Mouse (Mus musculus): ENCODE measurements at regions not wholly inside any gene's neighbourhood (a gene's known extent, or its start where the extent isn't known, plus 50 kb on each side); places are given as distances from the start of the nearest gene placed in this dataset.

GRCm38 (mm10) chr2:75442632-75443031 lies 216.4 kb upstream of the Hnrnpa3 start:
- DNase-seq (ENCODE audit: low read depth in 1 of 2, low spot score in 2 of 2): no peak

DNA sequence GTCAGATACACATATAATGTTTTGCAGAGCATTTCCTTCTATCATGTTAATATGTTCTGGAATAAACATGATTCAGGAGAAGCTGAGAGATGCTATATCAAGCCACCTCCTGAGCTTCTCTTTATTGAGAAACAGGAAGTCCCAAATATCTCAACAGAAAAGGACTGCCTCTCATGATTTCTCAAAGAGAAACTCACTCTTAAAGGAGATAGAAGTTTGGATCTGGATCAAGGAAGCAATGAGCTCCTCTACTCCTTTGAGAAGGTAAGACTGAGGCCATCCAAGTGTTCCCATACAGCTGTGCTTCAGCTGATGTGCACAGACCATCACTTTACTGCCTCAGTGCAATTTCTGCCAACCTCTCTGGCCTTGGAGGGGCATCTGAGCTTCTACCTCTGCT lies 213.9 kb upstream of the Hnrnpa3 start:
- no peak for DNase-seq (ENCODE audit: low read depth in 1 of 2, low spot score in 2 of 2)

DNA sequence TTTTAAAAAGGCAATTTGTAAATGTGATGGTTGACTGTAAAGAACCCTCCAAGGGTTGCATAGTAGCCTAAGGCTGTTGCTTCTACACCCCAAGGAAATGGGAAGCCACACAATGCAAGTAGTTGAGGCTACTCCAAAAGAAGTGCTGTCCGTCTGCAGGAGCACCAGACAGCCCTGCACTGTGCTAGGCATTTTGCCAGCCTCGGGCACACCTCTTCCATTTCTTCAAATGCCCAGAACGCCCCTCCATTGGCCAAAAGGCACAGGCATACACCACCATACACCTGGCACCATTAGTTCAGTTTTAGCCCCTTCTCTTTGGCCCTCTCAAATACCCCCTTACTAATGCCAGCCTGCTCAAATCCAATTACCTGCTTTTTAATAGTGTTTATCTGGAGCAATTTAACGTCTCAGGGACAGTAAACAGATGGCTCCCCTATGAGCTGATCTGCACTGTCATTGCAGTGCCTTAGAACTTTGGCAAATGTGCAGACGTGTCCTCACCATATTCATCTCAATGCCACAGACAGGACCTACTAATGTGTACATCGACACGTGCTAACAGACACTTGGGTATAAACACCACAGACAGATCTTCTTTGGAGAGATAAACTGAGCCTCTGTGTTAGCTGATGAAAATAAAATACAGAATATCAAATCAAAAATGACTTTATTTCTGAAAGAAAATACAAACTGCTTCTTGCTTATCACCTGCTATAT lies 211.9 kb upstream of the Hnrnpa3 start:
- DNase-seq (ENCODE audit: low read depth in 1 of 2, low spot score in 2 of 2): no peak

DNA sequence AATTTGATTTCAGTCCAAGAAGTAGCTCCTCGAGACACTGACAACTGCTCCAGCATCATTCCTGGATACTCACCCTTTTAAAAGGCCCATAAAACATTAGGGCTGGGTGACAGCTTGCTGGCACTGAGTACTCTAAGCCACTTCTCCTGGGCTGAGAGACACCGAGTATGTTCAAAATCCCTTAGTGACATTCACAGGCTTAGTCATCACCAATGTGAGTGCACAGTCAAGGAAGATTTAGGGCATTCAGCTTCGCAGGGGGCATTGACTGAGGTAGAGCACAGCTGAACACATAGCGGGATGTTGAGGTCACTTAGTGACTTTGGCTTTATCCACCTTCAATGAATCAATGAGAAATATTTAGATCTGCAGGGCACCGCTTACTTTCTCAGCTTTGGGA lies 210.8 kb upstream of the Hnrnpa3 start:
- no peak for DNase-seq (ENCODE audit: low read depth in 1 of 2, low spot score in 2 of 2)

- no peak for DNase-seq (ENCODE audit: low read depth in 1 of 2, low spot score in 2 of 2)
These were observed 207.2 kb upstream of the Hnrnpa3 start for GRCm38 (mm10) chr2:75451846-75452267.

- no peak for DNase-seq (ENCODE audit: low read depth in 1 of 2, low spot score in 2 of 2)
These were observed 206.6 kb upstream of the Hnrnpa3 start for GRCm38 (mm10) chr2:75452274-75453148.

DNA sequence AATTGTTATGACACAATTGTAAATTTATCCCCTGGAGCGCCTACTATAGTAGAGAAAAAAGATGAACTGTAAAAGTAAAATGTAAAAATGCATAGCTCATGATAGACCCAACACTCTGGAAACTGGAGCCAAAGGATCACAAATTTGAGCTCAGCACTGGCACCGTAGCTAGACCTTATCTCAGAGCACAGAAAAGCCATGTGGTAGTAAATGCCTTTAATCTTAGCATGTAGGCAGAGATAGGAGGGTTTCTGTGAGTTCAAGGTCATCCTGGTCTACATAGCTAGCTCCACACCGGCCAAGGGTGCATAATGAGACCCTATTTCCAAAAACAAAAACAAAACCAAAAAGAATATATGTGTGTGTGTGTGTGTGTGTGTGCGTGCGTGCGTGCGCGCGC lies 203.6 kb upstream of the Hnrnpa3 start:
- DNase-seq (ENCODE audit: low read depth in 1 of 2, low spot score in 2 of 2): no peak

DNA sequence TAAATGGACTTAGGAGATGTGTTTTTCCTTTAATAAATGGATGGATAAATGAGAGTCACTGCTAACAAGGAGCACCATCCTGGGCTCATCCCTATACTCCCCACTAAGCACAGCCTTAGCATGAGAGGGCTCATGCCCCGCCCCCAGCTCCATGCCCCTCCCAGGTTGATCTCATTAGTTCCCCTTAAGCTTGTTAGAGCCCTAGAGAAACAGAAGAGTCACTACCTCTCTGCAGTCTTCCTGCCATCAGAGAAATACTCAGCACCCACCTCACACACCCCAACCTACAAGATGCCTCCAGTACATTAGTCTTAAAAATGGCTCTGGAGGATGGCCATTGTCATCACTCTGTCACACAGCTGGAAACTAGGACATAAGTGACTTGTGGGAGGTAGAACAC lies 202.8 kb upstream of the Hnrnpa3 start:
- no peak for DNase-seq (ENCODE audit: low read depth in 1 of 2, low spot score in 2 of 2)

GRCm38 (mm10) chr2:75457423-75457822 lies 201.6 kb upstream of the Hnrnpa3 start:
- no peak for DNase-seq (ENCODE audit: low read depth in 1 of 2, low spot score in 2 of 2)

DNA sequence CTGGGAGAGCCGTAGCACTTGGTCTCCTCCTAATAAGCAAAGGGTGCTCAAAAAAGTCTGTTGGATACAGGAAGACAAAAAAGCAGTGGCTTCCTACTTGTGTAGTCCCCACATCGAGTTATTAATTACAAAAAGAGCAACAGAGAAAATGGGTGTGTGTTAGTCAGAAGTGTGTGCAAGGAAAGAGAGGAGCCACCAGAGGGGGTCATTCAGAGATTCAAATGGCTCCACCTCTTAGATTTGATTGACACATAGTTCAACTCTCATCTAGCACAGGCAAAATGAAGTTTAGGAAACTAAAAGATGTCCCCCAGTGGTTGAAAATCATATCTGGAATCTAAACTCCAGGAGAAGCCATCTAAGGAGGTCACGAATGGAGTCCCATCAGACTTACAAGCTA lies 200.2 kb upstream of the Hnrnpa3 start:
- no peak for DNase-seq (ENCODE audit: low read depth in 1 of 2, low spot score in 2 of 2)

DNA sequence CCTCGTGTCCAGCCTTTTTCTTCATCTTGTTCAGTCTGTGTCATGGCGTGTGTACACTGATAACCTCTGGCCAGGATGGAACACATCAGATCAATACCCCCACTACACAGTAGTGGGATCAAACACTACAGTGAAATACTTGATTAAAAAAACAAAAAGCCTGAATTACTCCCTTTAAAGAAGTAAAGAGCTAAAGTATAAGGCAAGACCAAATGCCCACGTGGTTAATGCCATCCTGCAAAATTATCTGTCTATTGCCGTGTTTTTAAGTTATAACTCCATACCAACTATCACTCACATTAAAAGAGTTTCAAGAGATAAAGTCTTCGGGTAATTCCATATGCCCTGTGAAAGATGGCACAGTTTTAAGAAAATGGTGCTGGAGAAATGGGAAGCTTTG lies 198.6 kb upstream of the Hnrnpa3 start:
- no peak for DNase-seq (ENCODE audit: low read depth in 1 of 2, low spot score in 2 of 2)

- no peak for DNase-seq (ENCODE audit: low read depth in 1 of 2, low spot score in 2 of 2)
These were observed 198.0 kb upstream of the Hnrnpa3 start for GRCm38 (mm10) chr2:75461019-75461418.

- DNase-seq (ENCODE audit: low read depth in 1 of 2, low spot score in 2 of 2): no peak
These were observed 197.6 kb upstream of the Hnrnpa3 start for GRCm38 (mm10) chr2:75461421-75461991.

- DNase-seq (ENCODE audit: low read depth in 1 of 2, low spot score in 2 of 2): no peak
These were observed 196.9 kb upstream of the Hnrnpa3 start for GRCm38 (mm10) chr2:75462030-75462671.

DNA sequence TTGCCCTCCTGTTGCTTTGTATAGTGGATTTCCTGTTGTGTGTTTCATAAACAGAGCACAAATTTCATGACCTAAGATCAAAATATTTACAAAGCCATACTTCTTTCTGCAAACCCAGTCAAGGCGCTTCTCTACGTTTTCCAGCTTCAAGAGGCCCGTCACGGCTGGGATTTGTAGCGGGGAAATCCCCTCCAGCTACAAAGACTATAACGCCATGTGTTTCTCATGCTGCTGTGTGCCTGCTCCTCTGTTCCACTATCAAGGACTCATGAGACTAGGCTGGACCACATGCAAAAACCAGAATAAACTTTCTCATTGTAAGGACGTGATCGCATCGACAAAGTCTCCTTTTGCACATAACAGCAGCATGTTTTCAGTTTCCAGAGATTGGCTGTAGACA lies 196.0 kb upstream of the Hnrnpa3 start:
- no peak for DNase-seq (ENCODE audit: low read depth in 1 of 2, low spot score in 2 of 2)

GRCm38 (mm10) chr2:75464429-75464828 lies 194.6 kb upstream of the Hnrnpa3 start:
- DNase-seq (ENCODE audit: low read depth in 1 of 2, low spot score in 2 of 2): no peak

DNA sequence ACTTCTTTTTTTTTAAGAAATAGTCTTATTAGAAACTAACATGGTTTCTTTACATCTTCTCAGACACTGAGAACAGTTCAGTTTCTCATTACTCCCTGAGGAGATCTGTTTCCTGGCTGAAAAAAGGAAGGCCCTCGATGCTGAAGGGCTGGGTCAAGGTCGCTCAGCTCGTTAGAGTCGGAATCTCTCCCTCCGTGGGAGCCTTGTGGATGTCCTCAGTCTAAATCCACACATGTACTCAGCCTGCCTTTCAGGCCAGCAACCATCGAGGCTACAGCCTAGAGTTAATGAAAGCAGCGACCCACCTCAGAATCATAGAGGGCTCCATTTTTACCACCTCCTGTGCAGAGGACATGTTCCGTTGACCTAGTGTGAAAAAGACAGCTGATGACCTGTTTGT lies 190.2 kb upstream of the Hnrnpa3 start:
- DNase-seq (ENCODE audit: low read depth in 1 of 2, low spot score in 2 of 2): no peak

- no peak for DNase-seq (ENCODE audit: low read depth in 1 of 2, low spot score in 2 of 2)
These were observed 188.9 kb upstream of the Hnrnpa3 start for GRCm38 (mm10) chr2:75469958-75470687.

GRCm38 (mm10) chr2:75470688-75471054 lies 188.4 kb upstream of the Hnrnpa3 start:
- no peak for DNase-seq (ENCODE audit: low read depth in 1 of 2, low spot score in 2 of 2)

DNA sequence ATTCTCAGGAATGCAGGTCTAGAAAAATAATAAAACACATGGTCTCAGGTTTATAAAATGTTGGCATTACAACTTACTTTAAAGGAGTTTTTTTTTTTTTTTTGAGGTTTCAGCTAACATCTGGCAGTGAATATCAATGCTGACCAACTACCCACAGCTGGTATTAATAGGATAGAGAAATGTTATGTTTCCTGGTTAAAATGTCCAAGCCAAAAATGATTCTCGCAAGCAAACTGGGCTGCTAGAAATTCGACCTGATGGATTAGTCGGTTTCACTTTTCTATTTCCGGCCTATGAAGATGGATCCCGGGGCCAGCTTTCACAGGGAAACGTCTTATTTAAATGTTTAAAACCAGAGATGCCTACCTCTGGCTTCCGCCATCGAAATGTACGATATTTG lies 186.6 kb upstream of the Hnrnpa3 start:
- no peak for DNase-seq (ENCODE audit: low read depth in 1 of 2, low spot score in 2 of 2)

DNA sequence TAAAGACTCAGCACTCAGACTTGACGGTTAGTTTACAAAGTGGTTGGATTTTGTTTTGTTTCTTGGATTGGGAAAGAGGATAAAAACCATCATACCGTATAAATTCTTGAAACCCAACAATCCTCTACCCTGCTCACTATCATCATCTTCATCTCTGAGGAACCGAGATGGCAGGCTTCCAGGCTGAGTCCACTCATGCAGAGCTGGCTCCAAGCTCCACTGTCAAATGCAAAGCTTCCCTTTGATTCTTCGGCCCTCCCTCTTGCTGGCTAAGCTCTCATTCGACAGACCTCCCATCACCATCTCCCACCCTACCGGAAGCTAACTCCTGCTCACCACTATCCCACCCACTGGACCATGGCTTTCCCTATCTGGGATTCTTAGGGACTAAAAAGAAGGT lies 184.6 kb upstream of the Hnrnpa3 start:
- no peak for DNase-seq (ENCODE audit: low read depth in 1 of 2, low spot score in 2 of 2)

All from monocyte, adult 2 months (primary cell).